Mouse (Mus musculus): ENCODE measurements around the gene Smox.
A peak's percentile ranks its signal among the peaks of the same experiment; 100 is the strongest.

Smox gene

DNA sequence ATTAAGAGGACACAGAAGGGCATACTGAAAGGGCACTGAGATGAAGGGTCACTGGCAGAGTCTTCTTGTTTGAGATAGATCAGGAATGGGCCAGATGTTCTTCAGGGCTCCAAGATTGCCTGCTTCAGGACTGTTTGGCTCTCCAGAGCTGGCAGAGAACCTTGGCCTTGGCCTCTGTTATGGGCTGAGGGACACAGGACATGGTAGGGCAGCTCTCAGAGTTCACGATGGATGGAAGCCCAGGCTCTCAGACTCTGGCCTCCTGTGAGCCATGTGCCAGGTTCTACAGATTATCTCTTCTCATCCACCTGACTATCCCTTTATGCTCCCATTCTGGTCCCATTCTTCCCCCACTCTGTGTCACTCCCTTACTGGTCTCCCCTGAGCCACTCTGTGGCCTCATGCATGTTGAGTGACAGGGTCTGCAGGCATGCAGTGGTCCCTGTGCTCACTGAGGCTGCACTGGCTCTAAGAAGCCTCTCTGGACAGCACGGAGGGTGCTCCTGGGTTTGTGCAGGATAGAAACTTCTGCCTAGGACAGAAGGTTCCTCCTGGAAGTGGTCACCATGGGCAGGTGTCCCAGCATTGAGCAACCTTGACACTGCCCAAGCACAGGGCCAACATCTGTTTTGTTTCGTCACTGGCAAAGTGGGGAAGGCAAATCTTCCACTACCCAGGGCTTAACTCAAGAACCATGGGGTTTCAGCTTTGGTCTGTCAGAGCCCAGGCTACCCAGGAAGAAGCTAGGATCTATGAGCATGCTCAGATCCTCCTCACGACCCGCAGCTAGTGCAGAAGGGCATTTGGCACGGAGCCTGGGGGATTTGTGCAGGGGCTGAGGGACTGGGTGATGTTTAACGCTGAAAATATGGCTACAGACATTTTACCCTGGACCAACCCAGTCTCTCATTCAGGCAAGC, 60.7 kb downstream of the Smox start:
- no peak for DNase-seq (ENCODE audit: low spot score in 2 of 2)

DNA sequence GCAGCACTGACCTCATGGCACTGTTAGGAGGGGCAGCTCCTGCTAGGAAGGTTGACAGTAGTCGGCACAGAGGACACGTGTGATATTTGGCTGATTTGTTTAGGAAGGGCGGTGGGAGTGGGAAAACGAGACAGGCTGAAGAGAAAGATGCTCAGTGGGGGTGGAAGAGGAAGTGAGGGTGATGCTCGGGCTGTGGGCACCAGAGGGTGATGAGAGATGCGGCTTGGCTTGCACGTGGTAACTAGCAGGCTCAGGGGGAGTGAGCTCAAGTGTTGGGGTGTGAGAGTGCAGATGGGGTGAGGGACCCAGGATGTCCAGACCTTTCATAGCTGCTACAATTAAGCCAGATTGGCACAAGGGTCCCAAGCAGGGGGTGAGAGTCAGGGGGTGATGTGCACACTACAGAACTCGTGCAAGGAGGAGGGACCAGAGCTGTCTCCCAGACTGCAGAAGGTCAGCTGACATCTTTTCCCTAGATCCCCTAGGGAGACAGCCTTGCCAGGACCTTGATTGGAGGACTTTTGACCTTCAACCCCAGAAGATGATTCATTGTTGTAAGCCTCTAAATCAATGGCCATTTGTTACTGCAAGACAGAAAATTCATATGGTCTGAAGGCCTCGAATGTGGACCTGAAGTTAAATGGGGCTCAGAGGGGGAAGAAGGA, 61.6 kb downstream of the Smox start:
- no peak for DNase-seq (ENCODE audit: low spot score in 2 of 2)

DNA sequence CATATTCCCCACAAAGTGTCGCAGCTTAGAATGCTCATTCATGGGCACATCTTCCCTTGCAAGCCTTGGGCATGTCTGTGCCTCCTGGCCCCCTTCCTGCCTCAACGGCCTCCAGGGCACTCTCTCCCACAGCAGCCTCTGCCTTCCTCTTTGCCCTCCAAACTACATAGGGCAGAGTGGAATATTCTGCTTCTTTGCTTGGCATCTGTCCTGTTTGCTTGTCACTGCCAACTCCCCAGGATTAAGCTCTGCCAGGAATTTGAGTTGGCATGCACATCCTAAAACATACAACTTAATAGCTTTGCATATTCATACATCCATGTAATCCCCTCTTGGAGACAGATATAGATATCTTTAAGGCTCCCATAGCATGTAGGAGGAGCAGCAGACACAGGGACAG, 66.6 kb downstream of the Smox start:
- DNase-seq (ENCODE audit: low spot score in 2 of 2): no peak

DNA sequence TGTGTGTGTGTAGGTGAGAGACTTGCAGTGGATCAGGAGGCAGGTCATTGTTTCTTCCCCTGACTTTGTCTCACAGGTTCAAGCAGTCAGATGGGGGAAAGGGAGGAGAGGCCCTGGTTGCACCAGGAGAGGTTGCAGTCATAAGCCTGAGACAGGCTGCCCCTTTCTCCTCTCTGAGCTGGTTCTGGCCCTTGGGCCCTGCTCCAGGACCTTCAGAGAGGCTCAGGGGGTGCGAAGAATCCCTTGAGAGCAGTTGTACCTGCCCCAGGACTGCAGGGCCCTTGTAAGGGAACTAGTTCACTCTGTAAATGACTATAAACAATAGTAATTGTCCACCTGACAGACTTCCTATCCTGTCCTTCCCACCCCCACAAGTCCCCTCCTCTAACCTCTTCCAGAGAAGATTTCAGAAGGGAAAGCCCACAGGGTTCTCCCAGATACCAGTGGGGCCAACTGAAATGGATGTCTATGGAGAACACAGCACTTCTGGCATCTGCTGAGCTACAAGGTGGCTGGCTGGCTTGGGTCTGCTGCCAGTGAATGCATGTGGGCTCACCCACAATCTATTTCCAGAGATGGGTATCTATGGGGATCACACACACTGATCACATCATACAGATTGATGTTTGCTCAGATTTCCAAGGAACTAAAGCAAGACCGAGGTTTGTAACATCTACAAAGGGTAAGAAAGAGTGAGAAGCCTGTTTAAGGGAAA, 69.1 kb downstream of the Smox start:
- peak in 1 of 2 experiments; percentile 14 for DNase-seq (ENCODE audit: low spot score in 2 of 2)

DNA sequence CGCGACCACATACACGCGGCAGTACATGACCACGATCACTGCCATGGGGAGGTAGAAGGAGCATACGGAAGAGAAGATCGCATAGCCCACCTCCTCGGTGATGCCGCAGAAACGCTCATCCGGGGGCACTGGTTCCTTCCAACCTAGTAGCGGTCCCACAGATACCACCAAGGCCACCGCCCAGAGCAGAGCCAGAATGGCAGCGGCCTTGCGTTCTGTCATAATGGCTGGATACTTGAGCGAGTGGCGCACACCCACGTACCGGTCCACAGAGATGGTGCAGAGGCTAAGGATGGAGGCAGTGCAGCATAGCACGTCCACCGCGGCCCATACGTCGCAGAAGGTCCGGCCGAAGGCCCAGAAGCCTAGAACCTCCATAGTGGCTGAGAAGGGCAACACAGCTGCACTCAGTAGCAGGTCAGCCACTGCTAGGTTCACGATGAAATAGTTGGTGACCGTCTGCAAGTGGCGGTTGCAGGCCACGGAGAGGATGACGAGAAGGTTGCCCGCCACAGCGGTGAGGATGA, 70.1 kb downstream of the Smox start:
- DNase-seq (ENCODE audit: low spot score in 2 of 2): no peak

DNA sequence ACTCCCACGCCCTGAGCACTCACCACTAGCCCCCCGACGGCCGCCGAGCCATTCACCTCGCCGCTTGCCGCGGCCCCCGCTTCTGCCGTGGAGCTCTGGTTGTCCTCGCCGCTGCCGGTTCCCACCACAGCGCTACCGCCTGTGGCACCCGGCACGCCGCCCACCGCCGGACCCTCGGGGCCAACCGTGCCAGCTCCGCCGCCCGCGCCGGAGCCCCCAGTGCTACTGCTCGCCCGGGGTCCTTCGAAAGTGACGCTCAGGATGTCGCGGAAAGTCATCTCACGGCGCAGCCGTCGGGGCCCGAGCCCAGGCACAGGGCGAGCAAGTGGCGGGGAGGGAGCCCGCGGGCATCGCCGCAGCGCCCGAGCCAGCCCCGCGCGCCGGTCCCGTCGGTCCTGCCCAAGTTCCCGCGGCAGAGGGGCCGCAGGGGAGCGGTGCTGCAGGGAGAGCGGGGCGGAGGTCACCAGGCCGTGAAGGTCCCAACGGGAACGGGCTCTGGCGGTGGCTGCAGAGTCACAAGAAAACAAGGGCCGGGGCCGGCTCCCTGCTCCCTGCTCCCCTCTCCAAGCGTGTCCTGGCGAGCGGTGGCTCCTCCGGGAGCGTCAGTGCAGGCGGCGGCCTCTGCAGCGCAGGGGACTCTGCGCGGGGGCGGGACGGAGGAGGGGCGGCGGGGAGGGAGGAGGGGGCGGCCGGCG, 70.7 kb downstream of the Smox start, which contains the start of gene Adra1d:
TSS of gene Adra1d (minus strand) at position 393 of the 695 bp plus-strand sequence.
- DNase-seq (ENCODE audit: low spot score in 2 of 2): peak in 1 of 2 experiments; percentile 21

DNA sequence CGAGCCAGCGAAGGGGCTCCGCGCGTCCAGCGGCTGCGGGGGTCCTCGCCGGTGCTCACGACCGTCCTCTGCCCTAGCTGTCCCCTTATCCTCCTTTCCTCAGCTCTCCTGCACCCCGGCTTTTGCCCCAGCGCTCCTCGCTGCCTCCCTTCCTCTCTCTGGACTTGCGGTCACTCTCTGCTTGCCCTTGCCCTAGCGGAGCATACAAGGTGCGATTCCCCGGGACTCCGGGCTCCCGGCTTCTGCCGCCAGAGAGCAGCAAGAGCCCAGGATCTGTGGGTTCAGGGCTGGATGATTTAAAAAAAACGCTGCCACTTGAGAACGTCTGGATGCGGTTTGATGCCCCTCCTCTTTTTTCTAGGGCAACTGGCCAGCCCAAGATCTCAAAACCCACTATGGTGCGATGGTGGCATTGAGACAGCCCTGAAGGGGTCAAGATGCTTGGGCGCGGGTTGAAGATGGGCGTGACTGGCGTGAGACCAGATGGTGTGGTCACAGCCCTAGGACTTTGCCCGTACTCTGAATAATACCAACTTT, 71.4 kb downstream of the Smox start:
- DNase-seq (ENCODE audit: low spot score in 2 of 2): peak; percentile 44 to 77
